Mouse (Mus musculus): ENCODE data around the gene Batf2. TPM values are rescaled to one million over a fixed set of nuclear protein-coding genes. Genes with fewer than 3 reads are reported as not detected.
A peak's percentile ranks its signal among the peaks of the same experiment; 100 is the strongest.
"Not testable (repeated sequence)": the region's sequence is repeated elsewhere in the genome, so short reads cannot be mapped to it uniquely, and the experiment has no call there.

The Batf2 gene
- polyA plus RNA-seq, 1 experiment from 2014 or later: 0.08 TPM

- ChIA-PET POLR2A (no interaction called here), CTCF (interaction anchor here (4.0 kb wide), 1 partner anchor 10 kb away, joined by 14 read pairs; the partner anchor contains the start of genes Arl2 and Batf2)
- TF ChIP-seq CTCF (IDR thresholded peaks at IDR 0.05): no peak
- DNase-seq (ENCODE audit: low read depth, low spot score) (no peak), ATAC-seq (no peak)
- in situ Hi-C loops (cut with MboI; ENCODE audit: low pct_unique_long_range_greater_than_20kb): no loop called here
- no peaks in the 10 kb centered on the region for H3K27me3 ChIP-seq
Measured at GRCm38 (mm10) chr19:6132171-6132827, 8.5 kb upstream of the Batf2 start.

- ATAC-seq; H3K27me3 ChIP-seq; in situ Hi-C loops (cut with MboI; ENCODE audit: low pct_unique_long_range_greater_than_20kb); POLR2A ChIA-PET; DNase-seq (ENCODE audit: low read depth, low spot score): not testable (repeated sequence)
- CTCF ChIA-PET: interaction anchor here (4.0 kb wide), 1 partner anchor 9 kb away, joined by 14 read pairs; the partner anchor contains the start of genes Arl2 and Batf2
Measured at GRCm38 (mm10) chr19:6133197-6133596, 7.6 kb upstream of the Batf2 start.

GRCm38 (mm10) chr19:6136397-6136796 is 4.4 kb upstream of the Batf2 start:
- ATAC-seq (peak; percentile 58), DNase-seq (ENCODE audit: low read depth, low spot score) (peak; percentile 72)
- no peaks in the 10 kb centered on the region for H3K27me3 ChIP-seq
- no peak for TF ChIP-seq CTCF (IDR thresholded peaks at IDR 0.05)
- ChIA-PET CTCF (interaction anchor here (1.4 to 1.5 kb wide), 2 partner anchors 69 to 118 kb away, joined by 3 to 6 read pairs; no protein-coding TSS in a partner anchor), POLR2A (no interaction called here)
- in situ Hi-C loops (cut with MboI; ENCODE audit: low pct_unique_long_range_greater_than_20kb): no loop called here

GRCm38 (mm10) chr19:6139701-6140100 is 1.1 kb upstream of the Batf2 start:
- in situ Hi-C loops (cut with MboI; ENCODE audit: low pct_unique_long_range_greater_than_20kb): no loop called here
- POLR2A ChIA-PET: interaction anchor here (0.6 to 2.5 kb wide), 2 partner anchors 77 to 96 kb away, joined by 4 to 16 read pairs; partner anchors contain the start of gene Ppp2r5b
- no peak for ATAC-seq

GRCm38 (mm10) chr19:6140374-6140677 is 457 bp upstream of the Batf2 start:
- no peaks in the 10 kb centered on the region for H3K27me3 ChIP-seq
- ChIA-PET POLR2A (interaction anchor here (2.5 kb wide), 1 partner anchor 95 kb away, joined by 16 read pairs; the partner anchor contains the start of gene Ppp2r5b), CTCF (interaction anchor here (2.6 kb wide), 1 partner anchor 13 kb away, joined by 19 read pairs; the partner anchor contains the start of gene Snx15)
- ATAC-seq: no peak
- no peak for TF ChIP-seq CTCF (IDR thresholded peaks at IDR 0.05)
- in situ Hi-C loops (cut with MboI; ENCODE audit: low pct_unique_long_range_greater_than_20kb): no loop called here
- no peak for DNase-seq (ENCODE audit: low read depth, low spot score)

More at GRCm38 (mm10) chr19:6139701-6140100, 1.1 kb upstream of the Batf2 start:
- CTCF ChIA-PET: no interaction called here
- no peak for DNase-seq (ENCODE audit: low read depth, low spot score)
- no peaks in the 10 kb centered on the region for H3K27me3 ChIP-seq
- no peak for TF ChIP-seq CTCF (IDR thresholded peaks at IDR 0.05)

GRCm38 (mm10) chr19:6141394-6141749 is 589 bp downstream of the Batf2 start, which contains the start of gene Arl2:
Arl2 (minus strand) TSS chr19:6141548.
- ATAC-seq (peak; percentile 66), DNase-seq (ENCODE audit: low read depth, low spot score) (peak; percentile 68)
- in situ Hi-C loops (cut with MboI; ENCODE audit: low pct_unique_long_range_greater_than_20kb): no loop called here
- no peak for TF ChIP-seq CTCF (IDR thresholded peaks at IDR 0.05)
- POLR2A ChIA-PET: interaction anchor here (0.7 to 2.5 kb wide), 4 partner anchors 14 to 199 kb away, joined by 3 to 16 read pairs (median 4); partner anchors contain the start of genes Map4k2, Ppp2r5b and Snx15
- H3K27me3 ChIP-seq: no peaks in the 10 kb centered on the region
- CTCF ChIA-PET: interaction anchor here (0.8 to 2.6 kb wide), 20 partner anchors 9 to 193 kb away, joined by 3 to 19 read pairs (median 4); partner anchors contain the start of genes Gpha2, Men1, Ppp2r5b and Snx15

GRCm38 (mm10) chr19:6144842-6145241 is 4.1 kb downstream of the Batf2 start:
- TF ChIP-seq CTCF (IDR thresholded peaks at IDR 0.05): no peak
- in situ Hi-C loops (cut with MboI; ENCODE audit: low pct_unique_long_range_greater_than_20kb): no loop called here

GRCm38 (mm10) chr19:6155174-6155573 is 14.4 kb downstream of the Batf2 start:
- POLR2A ChIA-PET: no interaction called here
- CTCF ChIA-PET: interaction anchor here (1.5 kb wide), 1 partner anchor 38 kb away, joined by 3 read pairs; no protein-coding TSS in a partner anchor
- in situ Hi-C loops (cut with MboI; ENCODE audit: low pct_unique_long_range_greater_than_20kb): loop anchor here (5.0 kb wide), 1 partner anchor 77 kb away; no protein-coding TSS in a partner anchor
- H3K27me3 ChIP-seq: peaks cover 8% of the 10 kb centered on the region
- ATAC-seq (no peak), DNase-seq (ENCODE audit: low read depth, low spot score) (no peak)
- no peak for TF ChIP-seq CTCF (IDR thresholded peaks at IDR 0.05)

More at GRCm38 (mm10) chr19:6144842-6145241, 4.1 kb downstream of the Batf2 start:
- POLR2A ChIA-PET: no interaction called here
- CTCF ChIA-PET: no interaction called here
- DNase-seq (ENCODE audit: low read depth, low spot score) (no peak), ATAC-seq (no peak)
- H3K27me3 ChIP-seq: peaks cover 4% of the 10 kb centered on the region

GRCm38 (mm10) chr19:6156372-6156771 is 15.6 kb downstream of the Batf2 start:
- no peak for DNase-seq (ENCODE audit: low read depth, low spot score)

GRCm38 (mm10) chr19:6157220-6157619 is 16.4 kb downstream of the Batf2 start:
- ChIA-PET CTCF (interaction anchor here (0.9 to 2.0 kb wide), 3 partner anchors 16 to 96 kb away, joined by 3 to 5 read pairs (median 4); partner anchors contain the start of genes Arl2, Atg2a and Batf2), POLR2A (interaction anchor here (1.7 kb wide), 1 partner anchor 74 kb away, joined by 4 read pairs; no protein-coding TSS in a partner anchor)
- TF ChIP-seq CTCF (IDR thresholded peaks at IDR 0.05): no peak
- no peak for DNase-seq (ENCODE audit: low read depth, low spot score)
- in situ Hi-C loops (cut with MboI; ENCODE audit: low pct_unique_long_range_greater_than_20kb): loop anchor here (5.0 kb wide), 1 partner anchor 75 kb away; no protein-coding TSS in a partner anchor
- no peaks in the 10 kb centered on the region for H3K27me3 ChIP-seq
- peak; percentile 54 for ATAC-seq

More at GRCm38 (mm10) chr19:6156372-6156771, 15.6 kb downstream of the Batf2 start:
- TF ChIP-seq CTCF (IDR thresholded peaks at IDR 0.05): no peak
- H3K27me3 ChIP-seq: peaks cover 5% of the 10 kb centered on the region
- no peak for ATAC-seq
- ChIA-PET CTCF (interaction anchor here (0.9 to 1.5 kb wide), 4 partner anchors 22 to 97 kb away, joined by 3 to 4 read pairs (median 3); partner anchors contain the start of gene Atg2a), POLR2A (interaction anchor here (1.7 kb wide), 1 partner anchor 75 kb away, joined by 4 read pairs; no protein-coding TSS in a partner anchor)
- in situ Hi-C loops (cut with MboI; ENCODE audit: low pct_unique_long_range_greater_than_20kb): loop anchor here (5.0 kb wide), 1 partner anchor 76 kb away; no protein-coding TSS in a partner anchor
